Mouse (Mus musculus): ENCODE results near the gene Gm49378. TPM values are rescaled to one million over a fixed set of nuclear protein-coding genes. Genes with fewer than 3 reads are reported as not detected.
A peak's percentile ranks its signal among the peaks of the same experiment; 100 is the strongest.

The Gm49378 gene
- total RNA-seq, 1 experiment: not detected

DNA sequence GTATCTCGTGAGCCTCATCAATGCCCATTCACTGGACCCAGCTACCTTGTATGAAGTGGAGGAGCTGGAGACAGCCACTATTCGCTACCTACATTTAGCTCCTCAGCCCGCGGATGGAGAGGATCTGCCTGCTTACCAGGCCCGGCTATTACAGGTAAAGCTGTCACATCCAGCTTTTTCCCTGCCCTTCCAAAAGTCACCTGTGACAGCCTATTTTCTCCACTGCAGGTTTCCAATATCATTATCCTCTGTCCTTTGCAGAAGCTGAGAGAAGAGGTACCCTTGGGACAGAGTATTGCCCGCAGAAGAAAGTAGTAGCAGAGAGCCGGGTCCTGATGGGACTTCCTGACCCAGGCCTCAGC, 34.4 kb downstream of the Gm49378 start, which contains the start of gene Irf9:
Irf9 (plus strand) TSS at position 301 of the 362 bp plus-strand sequence.
- TF ChIP-seq ZNF384 (IDR thresholded peaks at IDR 0.05; ENCODE audit: low read depth, low read length) (no peak), ZC3H11A (IDR thresholded peaks at IDR 0.05; ENCODE audit: borderline replicate concordance, low read depth, low read length) (no peak), HCFC1 (IDR thresholded peaks at IDR 0.05; ENCODE audit: borderline replicate concordance, insufficient read depth, low read length) (no peak)
- no peak for DNase-seq (ENCODE audit: low read depth, low spot score)
- Histone ChIP-seq H3K36me3 (ENCODE audit: control insufficient read depth, insufficient read depth, low read length, poor library complexity, severe bottlenecking) (peaks cover 49% of the 10 kb centered on the region), H3K9me3 (ENCODE audit: control insufficient read depth, insufficient read depth, low read depth, low read length) (no peaks in the 10 kb centered on the region), H3K27ac (ENCODE audit: insufficient read depth, low read depth, low read length, poor library complexity, severe bottlenecking) (peak within 1 kb of the TSS; percentile 96), H3K4me3 (ENCODE audit: insufficient read depth in 1 of 2, low read depth in 1 of 2, low read length in 2 of 2, poor library complexity in 1 of 2, severe bottlenecking in 1 of 2) (peak within 1 kb of the TSS; percentile 56 to 59), H3K9ac (ENCODE audit: insufficient read depth, low read depth, low read length, poor library complexity, severe bottlenecking) (peak within 1 kb of the TSS; percentile 69; the same call in 1 of the 2 replicates), H3K4me1 (ENCODE audit: control insufficient read depth in 2 of 2, insufficient read depth in 2 of 2, low read length in 2 of 2, poor library complexity in 1 of 2) (peaks cover 0 to 15% of the 10 kb centered on the region in 2 experiments; a peak in 2 of 4 replicates)
- in situ Hi-C loops (cut with MboI; ENCODE audit: low sequenced_read_pairs in 2 of 2, unreplicated experiment in 2 of 2): no loop called here

DNA sequence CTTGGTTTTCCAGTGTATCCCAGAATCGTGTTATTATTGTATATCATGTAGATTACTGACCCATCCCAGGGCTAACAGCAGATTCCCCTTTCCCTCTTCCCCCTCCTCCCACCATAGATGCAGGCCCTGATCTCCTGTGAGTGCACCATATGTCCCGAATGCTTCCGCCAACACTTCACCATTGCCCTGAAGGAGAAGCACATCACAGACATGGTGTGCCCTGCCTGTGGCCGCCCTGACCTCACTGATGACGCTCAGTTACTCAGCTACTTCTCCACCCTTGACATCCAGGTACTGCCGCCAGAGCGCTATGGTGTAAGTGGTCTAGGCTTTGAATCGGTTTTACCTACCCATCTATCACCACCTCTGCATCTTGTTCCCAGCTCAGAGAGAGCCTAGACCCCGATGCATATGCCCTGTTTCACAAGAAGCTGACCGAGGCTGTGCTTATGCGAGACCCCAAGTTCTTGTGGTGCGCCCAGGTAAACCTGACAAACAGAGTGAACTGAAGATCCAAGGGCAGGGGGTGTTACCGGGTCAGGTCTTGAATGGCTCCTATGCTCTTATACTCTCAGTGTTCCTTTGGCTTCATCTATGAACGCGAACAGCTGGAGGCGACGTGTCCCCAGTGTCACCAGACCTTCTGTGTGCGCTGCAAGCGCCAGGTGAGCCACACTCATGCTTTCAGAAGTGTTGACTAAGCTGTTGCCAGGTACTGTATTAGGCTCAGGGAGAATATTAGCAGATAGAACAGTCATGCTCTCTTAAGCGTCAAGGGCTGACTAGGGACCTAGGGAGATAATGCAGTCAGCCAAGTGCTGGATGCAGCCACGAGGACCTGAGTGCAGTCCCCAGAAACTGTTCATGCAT, 38.9 kb downstream of the Gm49378 start:
- Histone ChIP-seq H3K4me1 (ENCODE audit: control insufficient read depth in 2 of 2, insufficient read depth in 2 of 2, low read length in 2 of 2, poor library complexity in 1 of 2) (peaks cover 0 to 10% of the 10 kb centered on the region in 2 experiments; a peak in 2 of 4 replicates), H3K36me3 (ENCODE audit: control insufficient read depth, insufficient read depth, low read length, poor library complexity, severe bottlenecking) (peaks cover 52% of the 10 kb centered on the region), H3K9ac (ENCODE audit: insufficient read depth, low read depth, low read length, poor library complexity, severe bottlenecking) (no peak overlapping the region), H3K4me3 (ENCODE audit: insufficient read depth in 1 of 2, low read depth in 1 of 2, low read length in 2 of 2, poor library complexity in 1 of 2, severe bottlenecking in 1 of 2) (no peak overlapping the region), H3K27ac (ENCODE audit: insufficient read depth, low read depth, low read length, poor library complexity, severe bottlenecking) (no peak overlapping the region), H3K9me3 (ENCODE audit: control insufficient read depth, insufficient read depth, low read depth, low read length) (no peaks in the 10 kb centered on the region)
- no peak for DNase-seq (ENCODE audit: low read depth, low spot score)
- in situ Hi-C loops (cut with MboI; ENCODE audit: low sequenced_read_pairs in 2 of 2, unreplicated experiment in 2 of 2): no loop called here
- TF ChIP-seq CHD2 (IDR thresholded peaks at IDR 0.05; ENCODE audit: low read depth, low read length) (no peak), ZC3H11A (IDR thresholded peaks at IDR 0.05; ENCODE audit: borderline replicate concordance, low read depth, low read length) (no peak), ZNF384 (IDR thresholded peaks at IDR 0.05; ENCODE audit: low read depth, low read length) (no peak), MAFK (IDR thresholded peaks at IDR 0.05; ENCODE audit: insufficient read depth, low read depth, low read length) (no peak), HCFC1 (IDR thresholded peaks at IDR 0.05; ENCODE audit: borderline replicate concordance, insufficient read depth, low read length) (no peak)

DNA sequence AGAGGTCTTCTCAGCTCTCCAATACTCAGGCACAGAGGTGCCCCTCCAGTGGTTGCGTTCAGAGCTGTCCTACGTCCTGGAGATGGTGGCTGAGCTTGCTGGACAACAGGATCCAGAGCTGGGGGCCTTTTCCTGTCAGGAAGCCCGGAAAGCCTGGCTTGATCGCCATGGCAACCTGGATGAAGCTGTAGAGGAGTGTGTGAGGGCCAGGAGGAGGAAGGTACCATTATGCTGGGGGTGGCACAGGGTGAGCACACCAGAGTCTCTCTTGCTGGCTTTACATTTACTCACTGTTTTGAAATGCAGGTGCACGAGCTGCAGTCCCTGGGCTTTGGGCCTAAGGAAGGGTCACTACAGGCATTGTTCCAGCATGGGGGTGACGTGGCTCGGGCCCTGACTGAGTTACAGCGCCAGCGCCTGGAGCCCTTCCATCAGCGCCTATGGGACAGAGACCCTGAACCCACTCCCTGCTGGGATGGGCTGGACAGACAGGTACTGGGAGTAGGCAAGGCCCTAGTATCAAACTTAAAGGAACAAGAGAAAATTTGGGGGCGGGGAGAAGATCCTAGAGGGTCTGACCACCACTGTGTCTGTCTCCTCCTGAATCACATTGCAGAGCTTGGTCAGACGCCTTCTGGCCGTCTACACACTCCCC, 41.5 kb downstream of the Gm49378 start:
- TF ChIP-seq CHD2 (IDR thresholded peaks at IDR 0.05; ENCODE audit: low read depth, low read length) (no peak), MAFK (IDR thresholded peaks at IDR 0.05; ENCODE audit: insufficient read depth, low read depth, low read length) (no peak), ZC3H11A (IDR thresholded peaks at IDR 0.05; ENCODE audit: borderline replicate concordance, low read depth, low read length) (no peak), HCFC1 (IDR thresholded peaks at IDR 0.05; ENCODE audit: borderline replicate concordance, insufficient read depth, low read length) (no peak), ZNF384 (IDR thresholded peaks at IDR 0.05; ENCODE audit: low read depth, low read length) (no peak)
- Histone ChIP-seq H3K9ac (ENCODE audit: insufficient read depth, low read depth, low read length, poor library complexity, severe bottlenecking) (no peak overlapping the region), H3K4me3 (ENCODE audit: insufficient read depth in 1 of 2, low read depth in 1 of 2, low read length in 2 of 2, poor library complexity in 1 of 2, severe bottlenecking in 1 of 2) (no peak overlapping the region), H3K9me3 (ENCODE audit: control insufficient read depth, insufficient read depth, low read depth, low read length) (no peaks in the 10 kb centered on the region), H3K4me1 (ENCODE audit: control insufficient read depth in 2 of 2, insufficient read depth in 2 of 2, low read length in 2 of 2, poor library complexity in 1 of 2) (peaks cover 0 to 3% of the 10 kb centered on the region in 2 experiments; a peak in 2 of 4 replicates), H3K27ac (ENCODE audit: insufficient read depth, low read depth, low read length, poor library complexity, severe bottlenecking) (no peak overlapping the region), H3K36me3 (ENCODE audit: control insufficient read depth, insufficient read depth, low read length, poor library complexity, severe bottlenecking) (peaks cover 37% of the 10 kb centered on the region)
- in situ Hi-C loops (cut with MboI; ENCODE audit: low sequenced_read_pairs in 2 of 2, unreplicated experiment in 2 of 2): no loop called here
- DNase-seq (ENCODE audit: low read depth, low spot score): no peak

DNA sequence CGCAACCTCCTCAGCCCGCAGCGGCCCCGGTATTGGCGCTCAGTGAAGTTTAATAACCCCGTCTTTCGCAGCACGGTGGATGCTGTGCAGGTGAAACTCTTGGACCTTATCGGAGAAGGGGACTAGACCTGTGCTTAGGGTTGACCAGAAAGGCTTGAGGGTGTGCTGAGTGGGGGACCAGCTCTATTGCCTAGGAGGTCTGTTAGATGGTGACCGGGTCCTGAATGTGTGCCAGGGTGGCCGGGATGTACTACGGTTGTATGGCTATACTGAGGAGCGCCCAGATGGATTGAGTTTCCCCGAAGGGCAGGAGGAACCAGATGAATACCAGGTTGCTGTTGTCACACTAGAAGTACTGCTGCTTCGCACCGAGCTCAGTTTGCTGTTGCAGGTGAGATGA, 45.5 kb downstream of the Gm49378 start:
- H3K9me3 ChIP-seq (ENCODE audit: control insufficient read depth, insufficient read depth, low read depth, low read length): no peaks in the 10 kb centered on the region
- peak overlapping the region; percentile 85 for H3K9ac ChIP-seq (ENCODE audit: insufficient read depth, low read depth, low read length, poor library complexity, severe bottlenecking)
- in situ Hi-C loops (cut with MboI; ENCODE audit: low sequenced_read_pairs in 2 of 2, unreplicated experiment in 2 of 2): loop anchor here in 1 of 2 experiments (5.0 kb wide), 1 partner anchor 50 kb away; the partner anchor contains the start of gene Pck2
- TF ChIP-seq ZNF384 (IDR thresholded peaks at IDR 0.05; ENCODE audit: low read depth, low read length) (no peak), MAFK (IDR thresholded peaks at IDR 0.05; ENCODE audit: insufficient read depth, low read depth, low read length) (no peak), ZC3H11A (IDR thresholded peaks at IDR 0.05; ENCODE audit: borderline replicate concordance, low read depth, low read length) (no peak), CHD2 (IDR thresholded peaks at IDR 0.05; ENCODE audit: low read depth, low read length) (no peak), HCFC1 (IDR thresholded peaks at IDR 0.05; ENCODE audit: borderline replicate concordance, insufficient read depth, low read length) (no peak)
- H3K36me3 ChIP-seq (ENCODE audit: control insufficient read depth, insufficient read depth, low read length, poor library complexity, severe bottlenecking): peaks cover 23% of the 10 kb centered on the region
- H3K27ac ChIP-seq (ENCODE audit: insufficient read depth, low read depth, low read length, poor library complexity, severe bottlenecking): no peak overlapping the region
- H3K4me3 ChIP-seq (ENCODE audit: insufficient read depth in 1 of 2, low read depth in 1 of 2, low read length in 2 of 2, poor library complexity in 1 of 2, severe bottlenecking in 1 of 2): peak overlapping the region; percentile 81 to 86
- peaks cover 0 to 3% of the 10 kb centered on the region in 2 experiments; a peak in 1 of 4 replicates for H3K4me1 ChIP-seq (ENCODE audit: control insufficient read depth in 2 of 2, insufficient read depth in 2 of 2, low read length in 2 of 2, poor library complexity in 1 of 2)
- DNase-seq (ENCODE audit: low read depth, low spot score): no peak
